Mouse (Mus musculus): ENCODE results near the gene Fancc. TPM values are rescaled to one million over a fixed set of nuclear protein-coding genes. Genes with fewer than 3 reads are reported as not detected.

Gene Fancc
- polyA plus RNA-seq, 1 experiment: 14.7 TPM

- DNase-seq: no peak
- Histone ChIP-seq H3K36me3 (ENCODE audit: control insufficient read depth, insufficient read depth, low read length) (no peaks in the 10 kb centered on the region), H3K27ac (ENCODE audit: control insufficient read depth, insufficient read depth, low read length) (no peak overlapping the region), H3K27me3 (ENCODE audit: control insufficient read depth, insufficient read depth, low read length) (no peaks in the 10 kb centered on the region), H3K4me1 (replicated peaks; ENCODE audit: control insufficient read depth, insufficient read depth, low read length) (peaks cover 33% of the 10 kb centered on the region), H3K4me3 (ENCODE audit: control insufficient read depth, insufficient read depth, low read length) (no peak overlapping the region)
- no peak for TF ChIP-seq CTCF (IDR thresholded peaks at IDR 0.05; ENCODE audit: borderline replicate concordance, control insufficient read depth, extremely low read depth, insufficient read depth, low read length, poor library complexity)
- no peak for TF ChIP-seq POLR2A (IDR thresholded peaks at IDR 0.05; ENCODE audit: control insufficient read depth, extremely low read depth, insufficient read depth, low read length, poor library complexity)
- 88% methylated on average over 7 of the region's 7 CpGs for WGBS
Observed at GRCm38 (mm10) chr13:63256807-63257206, 240.3 kb downstream of the Fancc start.

GRCm38 (mm10) chr13:63256146-63256545 lies 240.9 kb downstream of the Fancc start:
- H3K4me3 ChIP-seq (ENCODE audit: control insufficient read depth, insufficient read depth, low read length): no peak overlapping the region
- no peaks in the 10 kb centered on the region for H3K36me3 ChIP-seq (ENCODE audit: control insufficient read depth, insufficient read depth, low read length)
- no peaks in the 10 kb centered on the region for H3K27me3 ChIP-seq (ENCODE audit: control insufficient read depth, insufficient read depth, low read length)
- peaks cover 32% of the 10 kb centered on the region for H3K4me1 ChIP-seq (replicated peaks; ENCODE audit: control insufficient read depth, insufficient read depth, low read length)
- H3K27ac ChIP-seq (ENCODE audit: control insufficient read depth, insufficient read depth, low read length): no peak overlapping the region
- TF ChIP-seq POLR2A (IDR thresholded peaks at IDR 0.05; ENCODE audit: control insufficient read depth, extremely low read depth, insufficient read depth, low read length, poor library complexity) (no peak), CTCF (IDR thresholded peaks at IDR 0.05; ENCODE audit: borderline replicate concordance, control insufficient read depth, extremely low read depth, insufficient read depth, low read length, poor library complexity) (no peak)
- no peak for DNase-seq
- WGBS: 88% methylated on average over 6 of the region's 6 CpGs

DNA sequence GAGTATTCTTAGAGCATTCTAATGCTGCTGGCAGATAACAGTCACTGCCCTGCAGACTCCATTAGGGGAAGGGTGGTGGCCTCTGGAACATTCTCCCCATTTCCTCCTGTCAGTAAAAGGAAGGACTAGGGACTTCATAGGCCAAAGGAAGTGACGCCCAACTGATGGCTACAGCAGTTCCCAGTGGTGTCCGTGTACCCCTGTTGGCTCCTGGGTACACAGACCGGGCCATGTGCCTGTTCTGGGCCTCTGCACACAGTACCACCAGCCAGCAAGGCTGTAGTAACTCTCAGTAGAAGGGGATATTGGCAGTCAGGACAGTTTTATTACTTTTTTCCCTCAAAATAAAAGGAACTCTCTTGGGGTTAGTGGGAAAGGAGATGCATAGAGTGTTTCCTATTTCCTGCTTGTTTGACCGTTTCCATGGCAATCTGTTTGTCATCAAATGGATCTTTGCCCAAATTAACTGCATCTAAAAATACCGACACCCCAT lies 241.5 kb downstream of the Fancc start:
- Histone ChIP-seq H3K27me3 (ENCODE audit: control insufficient read depth, insufficient read depth, low read length) (no peaks in the 10 kb centered on the region), H3K4me3 (ENCODE audit: control insufficient read depth, insufficient read depth, low read length) (no peak overlapping the region), H3K27ac (ENCODE audit: control insufficient read depth, insufficient read depth, low read length) (no peak overlapping the region), H3K36me3 (ENCODE audit: control insufficient read depth, insufficient read depth, low read length) (no peaks in the 10 kb centered on the region), H3K4me1 (replicated peaks; ENCODE audit: control insufficient read depth, insufficient read depth, low read length) (peaks cover 29% of the 10 kb centered on the region)
- WGBS: 76% methylated on average over 5 of the region's 5 CpGs
- TF ChIP-seq CTCF (IDR thresholded peaks at IDR 0.05; ENCODE audit: borderline replicate concordance, control insufficient read depth, extremely low read depth, insufficient read depth, low read length, poor library complexity) (no peak), POLR2A (IDR thresholded peaks at IDR 0.05; ENCODE audit: control insufficient read depth, extremely low read depth, insufficient read depth, low read length, poor library complexity) (no peak)
- DNase-seq: no peak

- DNase-seq: no peak
- Histone ChIP-seq H3K27ac (ENCODE audit: control insufficient read depth, insufficient read depth, low read length) (no peak overlapping the region), H3K4me3 (ENCODE audit: control insufficient read depth, insufficient read depth, low read length) (no peak overlapping the region), H3K27me3 (ENCODE audit: control insufficient read depth, insufficient read depth, low read length) (no peaks in the 10 kb centered on the region), H3K36me3 (ENCODE audit: control insufficient read depth, insufficient read depth, low read length) (no peaks in the 10 kb centered on the region), H3K4me1 (replicated peaks; ENCODE audit: control insufficient read depth, insufficient read depth, low read length) (peaks cover 31% of the 10 kb centered on the region)
- WGBS: 48% methylated on average over 7 of the region's 7 CpGs
- TF ChIP-seq POLR2A (IDR thresholded peaks at IDR 0.05; ENCODE audit: control insufficient read depth, extremely low read depth, insufficient read depth, low read length, poor library complexity) (no peak), CTCF (IDR thresholded peaks at IDR 0.05; ENCODE audit: borderline replicate concordance, control insufficient read depth, extremely low read depth, insufficient read depth, low read length, poor library complexity) (no peak)
Observed at GRCm38 (mm10) chr13:63253886-63254636, 243.0 kb downstream of the Fancc start.

- no peak for DNase-seq
- WGBS: 23% methylated on average over 5 of the region's 5 CpGs
- Histone ChIP-seq H3K36me3 (ENCODE audit: control insufficient read depth, insufficient read depth, low read length) (no peaks in the 10 kb centered on the region), H3K27me3 (ENCODE audit: control insufficient read depth, insufficient read depth, low read length) (no peaks in the 10 kb centered on the region), H3K4me3 (ENCODE audit: control insufficient read depth, insufficient read depth, low read length) (no peak overlapping the region), H3K27ac (ENCODE audit: control insufficient read depth, insufficient read depth, low read length) (no peak overlapping the region), H3K4me1 (replicated peaks; ENCODE audit: control insufficient read depth, insufficient read depth, low read length) (peaks cover 31% of the 10 kb centered on the region)
- TF ChIP-seq CTCF (IDR thresholded peaks at IDR 0.05; ENCODE audit: borderline replicate concordance, control insufficient read depth, extremely low read depth, insufficient read depth, low read length, poor library complexity): no peak
- TF ChIP-seq POLR2A (IDR thresholded peaks at IDR 0.05; ENCODE audit: control insufficient read depth, extremely low read depth, insufficient read depth, low read length, poor library complexity): no peak
Observed at GRCm38 (mm10) chr13:63253147-63253546, 243.9 kb downstream of the Fancc start.

- WGBS: 100% methylated on average over 2 of the region's 2 CpGs
- no peaks in the 10 kb centered on the region for H3K36me3 ChIP-seq (ENCODE audit: control insufficient read depth, insufficient read depth, low read length)
- no peak overlapping the region for H3K4me3 ChIP-seq (ENCODE audit: control insufficient read depth, insufficient read depth, low read length)
- DNase-seq: no peak
- H3K27me3 ChIP-seq (ENCODE audit: control insufficient read depth, insufficient read depth, low read length): no peaks in the 10 kb centered on the region
- peaks cover 34% of the 10 kb centered on the region for H3K4me1 ChIP-seq (replicated peaks; ENCODE audit: control insufficient read depth, insufficient read depth, low read length)
- no peak for TF ChIP-seq POLR2A (IDR thresholded peaks at IDR 0.05; ENCODE audit: control insufficient read depth, extremely low read depth, insufficient read depth, low read length, poor library complexity)
- TF ChIP-seq CTCF (IDR thresholded peaks at IDR 0.05; ENCODE audit: borderline replicate concordance, control insufficient read depth, extremely low read depth, insufficient read depth, low read length, poor library complexity): no peak
- no peak overlapping the region for H3K27ac ChIP-seq (ENCODE audit: control insufficient read depth, insufficient read depth, low read length)
Observed at GRCm38 (mm10) chr13:63252295-63253010, 244.6 kb downstream of the Fancc start.
